ENCODE assay signal across 9 mouse cellular contexts in the genomic region with DNA sequence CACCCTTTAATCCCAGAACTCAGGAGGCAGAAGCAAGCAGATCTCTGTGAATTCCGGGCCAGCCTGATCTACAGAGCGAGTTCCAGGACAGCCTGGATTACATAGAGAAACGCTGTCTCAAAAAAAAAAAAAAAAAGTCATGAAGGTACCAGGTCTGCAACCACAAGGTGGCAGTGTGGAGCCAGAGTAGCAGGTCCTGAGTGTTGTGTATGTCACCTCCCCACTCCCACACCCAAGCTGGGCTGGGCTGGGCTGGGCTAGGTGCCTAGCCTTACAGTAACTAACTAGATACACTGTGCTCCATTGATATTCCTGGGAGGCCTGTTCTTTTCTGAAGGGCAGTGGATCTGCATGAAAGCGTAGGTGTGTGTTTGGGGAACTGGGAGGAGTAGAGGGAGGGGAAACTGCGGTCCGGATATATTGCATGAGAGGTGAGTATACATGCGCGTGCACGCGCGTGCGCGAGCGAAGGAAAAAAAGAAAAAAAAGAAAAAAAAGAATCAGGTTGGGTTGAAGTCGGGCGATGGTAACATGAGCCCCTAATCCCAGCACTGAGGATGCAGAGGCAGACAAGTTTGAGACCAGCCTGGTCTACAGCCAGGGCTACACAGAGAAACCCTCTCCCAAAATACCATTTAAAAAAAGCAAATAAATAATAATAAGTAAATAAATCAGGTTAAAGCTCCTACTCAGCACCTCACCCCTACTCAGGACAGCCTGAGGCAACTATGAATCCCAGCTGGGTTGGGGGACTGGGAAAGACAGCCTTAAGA. TPM values are rescaled to one million over a fixed set of nuclear protein-coding genes. Genes with fewer than 3 reads are reported as not detected.
DNase-seq lines count a peak whose midpoint lies in the region; ATAC-seq lines count a peak whose summit lies in the region.
"Had no signal": no experiment of that assay in that cellular context is flagged by ENCODE, and none has a peak within 500 bp of the region (broad histone marks: within the 10 kb centered on the region; RNA-seq: fewer than 3 reads in every experiment).

No protein-coding gene starts in this region.

- no peak overlapping the region for H3K4me3 ChIP-seq in kidney, embryonic 14.5 days (ENCODE audit: low read length)

- 78% methylated on average over 16 of the region's 16 CpGs for WGBS in kidney, embryonic 14.5 days

- peak; percentile 86 to 88 for DNase-seq in B cell, adult 2 months
- DNase-seq in adrenal gland, adult (ENCODE audit: inconsistent age in 2 of 2, low spot score in 1 of 2): peak; percentile 53 to 86
- peak; percentile 51 for DNase-seq in embryo, embryonic 9.5 days (ENCODE audit: extremely low spot score)
- peak; percentile 91 for DNase-seq in liver
- DNase-seq in testis, postnatal 10 days (ENCODE audit: low spot score): peak; percentile 95

- no peaks in the 10 kb centered on the region for H3K9me3 ChIP-seq in kidney, embryonic 14.5 days (ENCODE audit: control insufficient read depth, low read length)

- H3K9ac ChIP-seq in kidney, embryonic 14.5 days (ENCODE audit: low read depth, low read length): no peak overlapping the region

- H3K4me1 ChIP-seq in kidney, embryonic 14.5 days (ENCODE audit: control insufficient read depth, insufficient read depth, low read length): no peaks in the 10 kb centered on the region

- no peaks in the 10 kb centered on the region for H3K36me3 ChIP-seq in kidney, embryonic 14.5 days (ENCODE audit: control insufficient read depth, insufficient read depth, low read length)

- no peaks in the 10 kb centered on the region for H3K27me3 ChIP-seq in kidney, embryonic 14.5 days (ENCODE audit: control insufficient read depth, insufficient read depth, low read length)

- ATAC-seq in granulocyte monocyte progenitor cell, adult 5-6 weeks (replicated peaks; ENCODE audit: poor library complexity, severe bottlenecking): peak; percentile 97
- ATAC-seq in kidney, embryonic 14.5 days (ENCODE audit: low FRiP score, low TSS enrichment): peak; percentile 71; the same call in 1 of the 2 replicates
- ATAC-seq in neutrophil, adult 5-6 weeks (ENCODE audit: extremely low read depth, insufficient number of reproducible peaks, low FRiP score, poor library complexity, severe bottlenecking): peak; percentile 98

- no peak overlapping the region for H3K4me2 ChIP-seq in kidney, embryonic 14.5 days (replicated peaks; ENCODE audit: low read depth, low read length)

- H3K27ac ChIP-seq in kidney, embryonic 14.5 days (ENCODE audit: low read depth, low read length): no peak overlapping the region
- H3K27ac ChIP-seq: macrophage had no signal

RNA-seq across cellular contexts. Expression of gene Avpr1b, which starts 14.5 kb away (rescaled TPM):
- total RNA-seq in granulocyte monocyte progenitor cell, adult 5-6 weeks (2014; fragmentation: Nextera tagmentation): not detected in 2 replicates
- not detected in 2 replicates for total RNA-seq in granulocyte monocyte progenitor cell, adult 5-6 weeks (2017)
- not detected in 2 replicates for polyA plus RNA-seq in kidney, embryonic 14.5 days (2014; fragmentation: Nextera tagmentation; extraction: Ambion mirVana)
- not detected in 2 replicates for total RNA-seq in neutrophil, adult 5-6 weeks (2017)
- polyA plus RNA-seq: macrophage had no signal

RNA-seq across cellular contexts. Expression of gene Ctse, which starts 24.6 kb away (rescaled TPM):
- total RNA-seq in granulocyte monocyte progenitor cell, adult 5-6 weeks (2014; fragmentation: Nextera tagmentation): 1.7 and 7.5 TPM in 2 replicates
- 1.4 and 2.9 TPM in 2 replicates for total RNA-seq in granulocyte monocyte progenitor cell, adult 5-6 weeks (2017)
- polyA plus RNA-seq in kidney, embryonic 14.5 days (2014; fragmentation: Nextera tagmentation; extraction: Ambion mirVana): 5.9 and 9.9 TPM in 2 replicates
- total RNA-seq in neutrophil, adult 5-6 weeks (2017): 26.8 and 35.0 TPM in 2 replicates
